Mouse (Mus musculus) midbrain, embryonic 12.5 days (tissue): ENCODE results near the gene Cideb. TPM values are rescaled to one million over a fixed set of nuclear protein-coding genes. Genes with fewer than 3 reads are reported as not detected.
"Not testable (repeated sequence)": the region's sequence is repeated elsewhere in the genome, so short reads cannot be mapped to it uniquely, and the experiment has no call there.

Experiments
- ATAC-seq: fragments of 200-750 bp; cut with Nextera tagmentation; 2 replicates; pipeline ENCODE4 v1.8.0; 2017; ENCODE audit warnings: low read depth, moderate TSS enrichment, moderate library complexity; ENCODE audit not compliant: low FRiP score
- H3K27ac ChIP-seq: fragments of 300-500 bp; sonication (generic); replicated peaks from 2 replicates; pipeline ENCODE4 v1.5.1; 2016; ENCODE audit warnings: mild to moderate bottlenecking
- H3K27me3 ChIP-seq: fragments of 300-500 bp; sonication (generic); 2 replicates; pipeline ENCODE4 v1.6.1; 2016; ENCODE audit warnings: mild to moderate bottlenecking
- H3K36me3 ChIP-seq: fragments of 300-500 bp; sonication (generic); 2 replicates; pipeline ENCODE4 v1.6.1; 2016
- H3K4me1 ChIP-seq: fragments of 300-500 bp; sonication (generic); 2 replicates; pipeline ENCODE4 v1.6.1; 2016
- H3K4me2 ChIP-seq: fragments of 300-500 bp; sonication (generic); replicated peaks from 2 replicates; pipeline ENCODE4 v1.6.1; 2016; ENCODE audit warnings: mild to moderate bottlenecking, moderate library complexity
- H3K4me3 ChIP-seq: fragments of 300-500 bp; sonication (generic); 2 replicates; pipeline ENCODE4 v1.5.1; 2016; ENCODE audit warnings: mild to moderate bottlenecking
- H3K9ac ChIP-seq: fragments of 300-500 bp; sonication (generic); replicated peaks from 2 replicates; pipeline ENCODE4 v1.6.1; 2016; ENCODE audit warnings: mild to moderate bottlenecking, moderate library complexity
- H3K9me3 ChIP-seq: fragments of 300-500 bp; sonication (generic); 2 replicates; pipeline ENCODE4 v1.6.1; 2016; ENCODE audit warnings: mild to moderate bottlenecking
- WGBS: fragments of 180-500 bp; shearing (Covaris S2); methylation state at CpG from one replicate; pipeline ENCODE4 v1.1.7; 2016; 5-methylcytosine and 5-hydroxymethylcytosine counted together
- polyA plus RNA-seq: library from polyadenylated mRNA; unstranded; fragments of >200 nt; fragmentation: Nextera tagmentation; extraction: Ambion mirVana; gene quantifications from 2 replicates; pipeline ENCODE4 v1.2.1, GENCODE M21; 2016

The Cideb gene
- polyA plus RNA-seq, 1 experiment from 2014 or later: not detected

DNA sequence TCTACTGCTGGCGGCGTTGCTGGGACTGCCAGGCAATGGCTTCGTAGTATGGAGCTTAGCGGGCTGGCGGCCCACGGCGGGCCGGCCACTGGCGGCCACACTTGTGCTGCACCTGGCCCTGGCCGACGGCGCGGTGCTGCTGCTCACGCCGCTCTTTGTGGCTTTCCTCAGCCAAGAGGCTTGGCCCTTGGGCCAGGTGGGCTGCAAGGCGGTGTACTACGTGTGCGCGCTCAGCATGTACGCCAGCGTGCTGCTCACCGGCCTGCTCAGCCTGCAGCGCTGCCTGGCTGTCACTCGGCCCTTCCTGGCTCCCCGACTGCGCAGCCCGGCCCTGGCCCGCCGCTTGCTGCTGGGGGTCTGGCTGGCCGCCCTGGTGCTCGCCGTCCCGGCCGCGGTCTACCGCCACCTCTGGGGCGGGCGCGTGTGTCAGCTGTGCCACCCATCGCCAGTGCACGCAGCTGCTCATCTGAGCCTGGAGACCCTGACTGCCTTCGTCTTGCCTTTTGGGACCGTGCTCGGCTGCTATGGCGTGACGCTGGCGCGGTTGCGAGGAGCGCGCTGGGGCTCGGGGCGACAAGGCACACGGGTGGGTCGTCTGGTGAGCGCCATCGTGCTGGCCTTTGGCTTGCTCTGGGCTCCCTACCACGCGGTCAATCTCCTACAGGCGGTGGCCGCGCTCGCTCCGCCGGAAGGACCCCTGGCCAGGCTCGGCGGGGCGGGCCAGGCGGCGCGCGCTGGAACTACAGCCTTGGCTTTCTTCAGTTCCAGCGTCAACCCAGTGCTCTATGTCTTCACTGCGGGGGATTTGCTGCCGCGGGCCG is 4.0 kb upstream of the Cideb start:
- Histone ChIP-seq H3K4me1 (peaks cover 14% of the 10 kb centered on the region), H3K27ac (0 out of 2 replicates have a peak overlapping the region, but pooled peaks have one; percentile 12), H3K4me3 (peak overlapping the region; percentile 53), H3K9ac (peak overlapping the region; percentile 69), H3K36me3 (no peaks in the 10 kb centered on the region), H3K4me2 (peak overlapping the region; percentile 95), H3K9me3 (no peaks in the 10 kb centered on the region), H3K27me3 (peaks cover 67% of the 10 kb centered on the region)
- WGBS: under 1% methylated on average over 77 of the region's 77 CpGs
- peak; percentile 76 for ATAC-seq

DNA sequence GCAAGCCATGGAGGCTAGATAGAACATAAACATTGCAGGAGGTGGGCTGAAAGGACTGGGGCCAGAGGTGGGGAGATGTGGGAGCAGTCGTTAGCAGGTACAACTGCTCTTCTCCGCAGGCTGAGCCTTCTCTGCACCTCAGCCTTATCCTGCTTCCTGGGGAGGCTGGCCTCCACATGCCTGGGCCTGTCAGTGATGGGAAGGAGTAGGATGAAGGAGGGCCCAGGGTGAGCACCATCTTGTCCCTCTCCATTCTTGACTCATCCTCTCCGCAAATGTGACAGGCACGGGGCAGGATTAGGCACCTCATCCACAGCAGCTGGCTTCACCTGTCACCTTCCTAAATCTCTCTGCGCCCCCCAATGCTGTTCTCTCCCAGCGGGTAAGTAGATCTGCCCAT is 2.9 kb upstream of the Cideb start, which contains the start of gene Ltb4r2:
Ltb4r2 (plus strand) TSS at position 266 of the 400 bp plus-strand sequence.
- Histone ChIP-seq H3K36me3 (peaks cover 1% of the 10 kb centered on the region; the same call in 1 of the 2 replicates), H3K4me1 (peaks cover 14% of the 10 kb centered on the region), H3K4me2 (peak within 1 kb of the TSS; percentile 95), H3K9ac (peak within 1 kb of the TSS; percentile 69), H3K27ac (0 out of 2 replicates have a peak within 1 kb of the TSS, but pooled peaks have one; percentile 12), H3K4me3 (peak within 1 kb of the TSS; percentile 53), H3K27me3 (peaks cover 58% of the 10 kb centered on the region), H3K9me3 (no peaks in the 10 kb centered on the region)
- 78% methylated on average over 6 of the region's 6 CpGs for WGBS
- no peak for ATAC-seq

DNA sequence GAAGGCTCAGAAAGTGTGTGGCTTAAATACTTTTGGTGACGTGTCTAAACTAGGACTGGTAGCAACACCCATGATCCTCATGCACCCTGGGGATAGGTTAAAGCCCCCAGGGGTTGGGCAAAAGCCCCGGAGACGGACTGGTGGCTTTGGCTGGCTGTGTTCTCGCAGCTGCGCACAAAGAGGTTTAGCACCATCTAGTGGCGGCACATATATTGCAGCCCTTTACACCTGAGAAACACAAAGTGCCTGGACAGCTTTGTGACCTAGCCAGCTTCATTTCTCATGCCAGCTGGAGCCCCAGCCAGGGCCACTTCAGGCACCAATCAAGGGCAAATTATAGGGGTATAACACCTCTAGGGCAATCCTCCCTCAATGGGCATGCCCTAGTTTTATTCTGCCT is 1.9 kb upstream of the Cideb start:
- H3K9me3 ChIP-seq, H3K9ac ChIP-seq, H3K27ac ChIP-seq, H3K4me3 ChIP-seq: not testable (repeated sequence)
- WGBS: 0% methylated on average over 6 of the region's 6 CpGs
- Histone ChIP-seq H3K36me3 (peaks cover 11% of the 10 kb centered on the region), H3K4me1 (peaks cover 14% of the 10 kb centered on the region), H3K27me3 (peaks cover 48% of the 10 kb centered on the region), H3K4me2 (peak overlapping the region; percentile 34)
- ATAC-seq: peak; percentile 28

DNA sequence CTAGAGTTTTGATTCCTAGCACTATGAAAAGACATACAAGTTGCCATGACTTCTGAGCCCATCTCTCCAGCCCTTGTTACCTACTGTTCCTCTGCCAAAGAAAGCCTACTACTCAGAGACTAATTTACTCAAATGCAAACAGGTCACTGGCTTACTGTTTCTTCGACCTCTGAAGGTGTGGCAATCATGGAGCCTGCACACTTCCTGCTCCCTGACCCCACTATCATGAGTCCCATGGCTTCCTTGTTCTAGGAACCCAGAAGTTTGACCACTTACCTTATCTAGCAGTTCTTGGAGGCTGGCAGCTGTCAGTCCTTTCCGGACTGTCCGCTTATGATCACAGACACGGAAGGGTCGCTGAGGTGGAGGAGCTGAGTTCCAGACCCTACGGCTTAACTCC is 692 bp downstream of the Cideb start:
- no peak for ATAC-seq
- peaks cover 10% of the 10 kb centered on the region for H3K4me1 ChIP-seq
- no peaks in the 10 kb centered on the region for H3K9me3 ChIP-seq
- H3K4me3 ChIP-seq: no peak overlapping the region
- H3K4me2 ChIP-seq: no peak overlapping the region
- WGBS: 89% methylated on average over 6 of the region's 6 CpGs
- H3K36me3 ChIP-seq: peaks cover 37% of the 10 kb centered on the region
- H3K27me3 ChIP-seq: peaks cover 24% of the 10 kb centered on the region
- no peak overlapping the region for H3K27ac ChIP-seq
- no peak overlapping the region for H3K9ac ChIP-seq

DNA sequence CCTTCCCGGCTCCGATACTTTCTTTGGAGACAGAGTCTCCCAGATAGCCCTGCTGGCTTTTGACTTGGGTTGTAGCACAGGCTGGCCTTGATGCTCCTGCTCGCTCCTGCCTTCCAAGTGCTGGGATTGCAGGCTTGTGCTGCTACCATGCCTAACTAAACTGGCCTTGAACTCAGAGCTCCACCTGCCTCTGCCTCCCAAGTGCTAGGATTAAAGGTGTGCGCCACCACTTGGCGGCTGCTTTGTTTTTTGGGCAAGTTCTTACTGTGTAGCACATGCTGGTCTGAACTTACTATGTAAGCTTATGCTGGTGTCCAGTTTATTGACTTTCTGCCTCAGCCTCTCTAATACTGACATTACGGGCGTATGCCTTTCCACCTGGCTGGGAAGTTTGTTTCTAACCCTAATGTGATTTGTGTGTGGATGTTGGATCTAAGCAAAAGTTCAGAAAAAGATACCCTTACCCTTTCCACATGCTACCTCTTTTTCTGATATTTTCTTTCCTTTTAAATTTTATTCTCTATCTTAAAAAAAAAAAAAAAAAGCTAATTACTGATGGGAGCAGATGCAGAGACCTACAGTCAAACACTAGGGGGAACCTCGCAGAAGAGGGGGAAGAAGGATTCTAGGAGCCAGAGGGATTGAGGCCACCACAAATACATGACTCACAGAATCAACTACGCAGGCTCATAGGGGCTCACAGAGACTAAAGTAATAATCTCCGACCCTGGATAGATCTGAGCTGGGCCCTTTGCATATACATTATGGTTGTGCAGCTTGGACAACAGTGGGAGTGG is 11.0 kb downstream of the Cideb start:
- Histone ChIP-seq H3K9me3 (no peaks in the 10 kb centered on the region), H3K4me3 (peak overlapping the region; percentile 92; the same call in 1 of the 2 replicates), H3K27ac (no peak overlapping the region), H3K4me1 (peaks cover 29% of the 10 kb centered on the region), H3K27me3 (no peaks in the 10 kb centered on the region), H3K9ac (no peak overlapping the region), H3K4me2 (peak overlapping the region; percentile 96; the same call in 1 of the 2 replicates), H3K36me3 (peaks cover 39% of the 10 kb centered on the region)
- WGBS: 93% methylated on average over 10 of the region's 10 CpGs
- ATAC-seq: no peak

DNA sequence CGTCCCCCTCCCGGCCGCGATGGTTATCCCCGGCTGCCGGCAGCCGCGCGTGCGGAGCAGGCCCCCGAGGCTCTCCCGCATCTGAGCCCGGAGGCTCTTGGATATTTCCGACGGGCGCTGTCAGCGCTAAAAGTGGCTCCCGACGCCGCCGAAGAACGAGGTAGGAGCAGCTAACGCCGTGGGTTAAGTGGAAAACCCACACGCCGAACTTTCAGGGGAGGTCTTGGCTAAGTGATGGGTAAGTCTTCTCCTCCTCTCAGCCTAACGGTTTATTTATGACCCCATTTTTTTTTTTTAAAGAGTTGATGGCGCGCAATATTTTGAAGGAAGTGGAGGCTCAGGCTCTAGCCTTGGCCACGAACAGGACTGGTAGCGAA is 12.4 kb downstream of the Cideb start:
- WGBS: under 1% methylated on average over 31 of the region's 31 CpGs
- Histone ChIP-seq H3K4me3 (peak overlapping the region; percentile 92), H3K4me1 (peaks cover 29% of the 10 kb centered on the region), H3K36me3 (peaks cover 28% of the 10 kb centered on the region), H3K9me3 (no peaks in the 10 kb centered on the region), H3K27ac (no peak overlapping the region), H3K27me3 (no peaks in the 10 kb centered on the region), H3K9ac (peak overlapping the region; percentile 83), H3K4me2 (peak overlapping the region; percentile 96)
- no peak; the same call in 1 of the 2 replicates for ATAC-seq

DNA sequence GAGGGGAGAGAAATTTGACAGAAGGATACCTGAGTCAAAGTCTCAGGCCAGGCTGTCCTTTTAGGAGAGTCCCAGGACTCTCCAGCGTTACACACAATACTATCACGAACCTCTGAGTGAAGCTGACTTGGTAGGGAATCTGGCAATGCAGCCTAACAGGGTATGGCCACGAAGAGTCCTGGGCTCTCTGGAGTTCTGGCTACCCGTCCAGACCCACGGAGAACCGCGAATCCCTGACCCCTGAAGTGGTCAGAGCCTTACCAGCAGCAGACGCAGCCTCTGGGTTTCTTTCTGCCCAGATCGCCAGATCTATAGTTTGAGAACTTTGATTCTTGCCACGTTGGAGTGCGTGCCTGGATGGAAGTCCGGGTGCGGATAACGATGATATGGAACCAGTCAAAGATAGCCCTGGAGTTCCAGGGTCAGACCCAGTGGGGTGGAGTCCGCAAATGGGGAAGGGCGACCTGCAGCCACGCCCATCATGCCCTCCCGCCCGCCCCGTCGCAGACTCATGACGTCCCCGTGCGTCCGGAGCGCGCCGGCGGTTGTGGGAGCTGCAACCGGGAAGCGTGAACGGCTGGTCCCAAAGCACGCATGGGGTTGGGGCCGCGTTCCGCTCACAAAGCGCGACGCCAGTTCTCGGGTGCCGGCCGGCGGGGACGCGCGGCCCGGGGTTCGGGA is 12.9 kb downstream of the Cideb start, which contains the start of the genes Dhrs1 and Nop9:
Dhrs1 (minus strand) TSS at position 511 of the 681 bp plus-strand sequence.
Nop9 (plus strand) TSS at position 514 of the 681 bp plus-strand sequence.
- peaks cover 29% of the 10 kb centered on the region for H3K36me3 ChIP-seq
- 1% methylated on average over 48 of the region's 48 CpGs for WGBS
- H3K27me3 ChIP-seq: no peaks in the 10 kb centered on the region
- peak within 1 kb of the TSS; percentile 83 for H3K9ac ChIP-seq
- no peak within 1 kb of the TSS for H3K27ac ChIP-seq
- H3K4me1 ChIP-seq: peaks cover 29% of the 10 kb centered on the region
- ATAC-seq: peak; percentile 88
- peak within 1 kb of the TSS; percentile 92 for H3K4me3 ChIP-seq
- H3K9me3 ChIP-seq: no peaks in the 10 kb centered on the region
- peak within 1 kb of the TSS; percentile 96 for H3K4me2 ChIP-seq

DNA sequence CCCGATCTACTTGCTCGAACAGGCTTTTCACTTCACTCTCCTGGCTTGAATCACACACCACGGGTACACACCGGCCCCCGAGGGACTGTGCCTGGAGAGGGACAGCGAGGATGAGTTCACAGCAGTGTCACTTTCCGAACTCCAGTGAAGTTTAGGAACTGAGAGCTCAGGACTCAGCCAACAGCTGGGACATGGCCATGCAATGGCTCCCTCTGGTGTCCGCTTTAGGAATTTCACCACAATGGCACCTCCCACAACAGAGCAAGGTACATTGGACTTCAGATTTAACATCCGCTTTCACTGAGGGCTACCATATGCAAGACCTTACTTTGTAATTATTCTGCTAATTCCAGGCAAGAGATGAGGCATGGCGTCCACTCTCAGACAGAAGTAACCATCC is 14.5 kb downstream of the Cideb start:
- Histone ChIP-seq H3K4me3 (no peak overlapping the region), H3K4me1 (peaks cover 29% of the 10 kb centered on the region), H3K36me3 (peaks cover 29% of the 10 kb centered on the region), H3K27ac (no peak overlapping the region), H3K9ac (no peak overlapping the region), H3K4me2 (0 out of 2 replicates have a peak overlapping the region, but pooled peaks have one; percentile 7), H3K27me3 (no peaks in the 10 kb centered on the region), H3K9me3 (no peaks in the 10 kb centered on the region)
- 26% methylated on average over 10 of the region's 10 CpGs for WGBS
- ATAC-seq: peak; percentile 61

DNA sequence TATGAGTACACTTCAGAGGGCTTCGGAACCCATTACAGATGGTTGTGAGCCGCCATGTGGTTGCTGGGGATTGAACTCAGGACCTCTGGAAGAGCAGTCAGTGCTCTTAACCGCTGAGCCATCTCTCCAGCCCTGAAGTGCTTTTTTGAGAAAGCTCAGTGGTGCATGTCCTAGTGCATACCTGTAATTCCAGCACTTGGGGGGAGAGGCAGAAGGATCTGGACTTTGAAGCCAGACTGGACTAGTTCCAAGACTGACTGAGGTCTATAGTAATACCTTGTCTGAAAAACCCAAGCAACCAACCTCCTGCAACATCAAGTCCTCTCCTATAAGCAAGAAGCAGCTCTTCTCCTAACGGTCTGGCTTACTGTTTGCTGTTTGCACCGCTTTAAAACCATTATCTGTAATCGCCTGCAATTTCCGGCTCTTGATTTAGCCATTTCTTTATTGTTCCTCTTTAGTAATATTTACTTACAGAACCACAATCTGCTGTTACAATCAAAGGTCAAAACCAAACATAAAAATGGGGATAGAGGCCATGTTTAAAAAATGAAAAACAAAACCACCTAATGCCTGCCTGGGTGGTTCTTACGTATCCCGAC is 21.1 kb downstream of the Cideb start:
- Histone ChIP-seq H3K4me1 (no peaks in the 10 kb centered on the region), H3K9ac (no peak overlapping the region), H3K27ac (no peak overlapping the region), H3K4me2 (no peak overlapping the region), H3K9me3 (no peaks in the 10 kb centered on the region), H3K4me3 (no peak overlapping the region), H3K27me3 (no peaks in the 10 kb centered on the region), H3K36me3 (peaks cover 31% of the 10 kb centered on the region)
- 88% methylated on average over 9 of the region's 9 CpGs for WGBS
- no peak for ATAC-seq

DNA sequence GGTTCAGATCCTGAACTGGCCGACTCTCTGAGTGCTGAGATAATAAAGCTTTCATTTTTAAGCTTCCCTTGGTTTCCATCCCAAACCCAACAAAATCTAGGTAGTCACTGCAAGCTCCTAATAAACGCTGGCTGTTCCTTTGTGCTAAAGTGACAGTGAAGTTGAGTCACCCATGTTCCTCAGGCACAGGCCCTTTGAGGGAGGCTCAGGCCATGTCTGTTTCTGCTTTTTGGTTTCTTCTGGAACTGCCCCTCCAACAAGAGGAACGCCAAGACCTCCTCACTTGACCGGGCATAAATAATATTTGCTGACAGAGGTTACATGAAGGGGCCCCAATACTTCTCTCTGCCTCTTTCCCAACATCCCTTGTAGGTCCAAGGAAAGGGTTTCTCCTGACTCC is 22.5 kb downstream of the Cideb start:
- ATAC-seq: no peak
- H3K27ac ChIP-seq: no peak overlapping the region
- H3K4me1 ChIP-seq: no peaks in the 10 kb centered on the region
- no peak overlapping the region for H3K4me2 ChIP-seq
- H3K36me3 ChIP-seq: peaks cover 28% of the 10 kb centered on the region
- H3K9ac ChIP-seq: no peak overlapping the region
- no peak overlapping the region for H3K4me3 ChIP-seq
- no peaks in the 10 kb centered on the region for H3K9me3 ChIP-seq
- H3K27me3 ChIP-seq: no peaks in the 10 kb centered on the region
- 82% methylated on average over 4 of the region's 4 CpGs for WGBS

DNA sequence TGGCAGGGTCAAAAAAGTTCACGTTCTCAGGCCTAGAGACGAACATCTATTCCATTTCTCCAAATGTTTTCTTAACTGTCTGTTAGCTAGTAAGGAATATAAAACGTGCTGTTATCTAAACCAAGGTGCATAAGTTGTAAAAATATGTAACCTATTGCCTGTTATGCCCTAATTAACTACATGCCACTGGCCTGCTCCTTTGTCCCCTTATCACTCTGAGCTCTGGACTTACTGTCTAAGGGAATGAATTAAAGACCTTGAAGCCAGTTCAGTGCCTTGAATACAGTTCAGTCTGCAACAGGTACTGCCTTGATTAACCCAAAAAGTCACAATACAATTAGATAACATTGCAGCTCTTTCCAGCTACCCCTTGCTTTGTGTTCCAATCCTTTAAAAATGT is 22.9 kb downstream of the Cideb start:
- no peak overlapping the region for H3K9ac ChIP-seq
- no peaks in the 10 kb centered on the region for H3K27me3 ChIP-seq
- H3K4me2 ChIP-seq: no peak overlapping the region
- H3K36me3 ChIP-seq: peaks cover 24% of the 10 kb centered on the region
- H3K4me3 ChIP-seq: no peak overlapping the region
- H3K4me1 ChIP-seq: no peaks in the 10 kb centered on the region
- no peaks in the 10 kb centered on the region for H3K9me3 ChIP-seq
- 77% methylated on average over 3 of the region's 3 CpGs for WGBS
- no peak for ATAC-seq
- H3K27ac ChIP-seq: no peak overlapping the region
